Mouse (Mus musculus) liver, adult 2 months (tissue): ENCODE results near the gene Micu1.

Experiments used
- CTCF ChIP-seq: fragments of 200-500 bp; IDR thresholded peaks from 2 replicates; pipeline ENCODE4 v1.5.1; 2011; ENCODE audit warnings: low read depth, low read length, control low read depth
- POLR2A ChIP-seq: fragments of 200-500 bp; IDR thresholded peaks from 2 replicates; pipeline ENCODE4 v1.6.1; 2011; ENCODE audit warnings: low read length, control low read depth; ENCODE audit not compliant: insufficient read depth; ENCODE audit errors: extremely low read depth

DNA sequence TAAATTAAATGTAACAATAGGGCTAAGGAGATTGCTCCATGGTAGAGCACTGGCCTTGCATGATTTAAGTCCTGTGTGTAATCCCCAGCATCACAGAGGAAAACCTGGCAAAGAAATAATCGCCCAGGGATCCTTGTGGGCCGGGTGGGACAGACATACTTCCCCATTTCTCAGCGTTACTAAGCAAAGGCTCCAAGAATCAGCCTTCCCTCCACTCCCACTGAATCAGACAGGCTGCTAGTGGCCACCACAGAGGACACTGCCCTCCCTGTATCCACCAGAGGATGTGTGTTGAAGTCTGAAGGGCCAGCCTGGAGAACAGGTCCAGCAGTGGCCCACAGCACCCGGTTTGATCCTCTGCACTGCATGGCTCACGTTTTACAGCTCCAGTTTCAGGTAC is 185.2 kb downstream of the Micu1 start:
- TF ChIP-seq CTCF (no peak), POLR2A (no peak)
